Mouse (Mus musculus): Measurements from ENCODE around the gene Pskh1.

GRCm38 (mm10) chr8:105853178-105853577, 47.1 kb upstream of the Pskh1 start, which contains the start of gene Cenpt:
- TF ChIP-seq POLR2A (IDR thresholded peaks at IDR 0.05; ENCODE audit: control insufficient read depth in 1 of 2, insufficient read depth in 1 of 2, low read depth in 1 of 2, low read length in 2 of 2, poor library complexity in 1 of 2) (no peak), CHD2 (IDR thresholded peaks at IDR 0.05; ENCODE audit: low read length) (no peak), E2F4 (IDR thresholded peaks at IDR 0.05; ENCODE audit: borderline replicate concordance, low read depth, low read length) (no peak), CTCF (IDR thresholded peaks at IDR 0.05 in 2 of 3, conservative IDR thresholded peaks at IDR 0.05 in 1 of 3; ENCODE audit: control insufficient read depth in 1 of 3, insufficient read depth in 1 of 3, low read depth in 2 of 3, low read length in 3 of 3, poor library complexity in 1 of 3, severe bottlenecking in 1 of 3) (no peak), HCFC1 (IDR thresholded peaks at IDR 0.05; ENCODE audit: low read depth, low read length) (no peak), ZMIZ1 (IDR thresholded peaks at IDR 0.05; ENCODE audit: low read depth, low read length) (no peak), RCOR1 (IDR thresholded peaks at IDR 0.05; ENCODE audit: low read depth, low read length) (no peak), JUND (IDR thresholded peaks at IDR 0.05; ENCODE audit: low read depth, low read length) (no peak), UBTF (IDR thresholded peaks at IDR 0.05; ENCODE audit: borderline replicate concordance, insufficient read depth, low read depth, low read length) (no peak), POLR2AphosphoS2 (IDR thresholded peaks at IDR 0.05; ENCODE audit: low read length) (no peak), ZKSCAN1 (IDR thresholded peaks at IDR 0.05; ENCODE audit: low read depth, low read length) (no peak), TBP (IDR thresholded peaks at IDR 0.05; ENCODE audit: low read depth, low read length) (no peak), SIN3A (IDR thresholded peaks at IDR 0.05; ENCODE audit: low read length) (no peak)

Data from MEL (cell line).